Mouse (Mus musculus) adrenal gland, postnatal 36 days (tissue): ENCODE results near the gene Rab17. TPM values are rescaled to one million over a fixed set of nuclear protein-coding genes. Genes with fewer than 3 reads are reported as not detected.

ENCODE experiments used
- DNase-seq, 2 experiments: peaks; one replicate each; pipeline ENCODE4 v3.0.0; 2021; ENCODE audit warnings: mixed read lengths in 1 of 2
- long read RNA-seq, 2 experiments: library from polyadenylated mRNA; stranded (forward); transcript quantifications; one replicate each; pipeline ENCODE4 v2.0.0; 2021; ENCODE audit warnings: borderline sequencing depth in 2 of 2
- total RNA-seq, 2 experiments: library from RNA; stranded (reverse); gene quantifications; 2 replicates each; pipeline ENCODE4 v1.2.3; 2021

Gene Rab17
- not detected for total RNA-seq
- long read RNA-seq, experiment 1, partial matches to known transcripts = 0 of 1 reads
- long read RNA-seq, experiment 1, other reads (novel, unspliced or antisense) = 0 of 1 reads
- long read RNA-seq, experiment 2 = 0 reads

DNA sequence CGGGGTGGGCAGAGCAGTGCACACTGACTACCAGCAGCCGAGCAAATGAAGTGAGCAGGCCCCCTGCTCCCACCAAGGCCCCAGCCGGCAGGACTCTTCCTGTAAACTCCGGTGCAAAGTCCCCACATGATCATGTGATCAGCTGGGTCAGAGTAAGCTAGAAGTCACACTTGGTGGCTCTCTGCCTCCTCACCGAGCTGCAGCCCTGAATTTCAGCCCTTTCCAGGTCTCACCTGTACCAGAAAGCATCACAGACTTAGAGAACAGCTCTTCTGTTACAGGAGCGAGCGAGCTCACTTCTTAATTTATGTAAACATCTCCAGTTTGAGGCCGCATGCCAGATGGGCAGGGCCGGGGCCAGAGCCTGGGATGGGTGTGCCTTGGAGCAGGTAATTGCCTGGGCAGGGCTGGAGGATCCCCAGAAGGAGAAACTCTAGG lies at the start of gene Rab17:
Rab17 (minus strand) TSS at position 315 of the 438 bp plus-strand sequence.
- no peak for DNase-seq

DNA sequence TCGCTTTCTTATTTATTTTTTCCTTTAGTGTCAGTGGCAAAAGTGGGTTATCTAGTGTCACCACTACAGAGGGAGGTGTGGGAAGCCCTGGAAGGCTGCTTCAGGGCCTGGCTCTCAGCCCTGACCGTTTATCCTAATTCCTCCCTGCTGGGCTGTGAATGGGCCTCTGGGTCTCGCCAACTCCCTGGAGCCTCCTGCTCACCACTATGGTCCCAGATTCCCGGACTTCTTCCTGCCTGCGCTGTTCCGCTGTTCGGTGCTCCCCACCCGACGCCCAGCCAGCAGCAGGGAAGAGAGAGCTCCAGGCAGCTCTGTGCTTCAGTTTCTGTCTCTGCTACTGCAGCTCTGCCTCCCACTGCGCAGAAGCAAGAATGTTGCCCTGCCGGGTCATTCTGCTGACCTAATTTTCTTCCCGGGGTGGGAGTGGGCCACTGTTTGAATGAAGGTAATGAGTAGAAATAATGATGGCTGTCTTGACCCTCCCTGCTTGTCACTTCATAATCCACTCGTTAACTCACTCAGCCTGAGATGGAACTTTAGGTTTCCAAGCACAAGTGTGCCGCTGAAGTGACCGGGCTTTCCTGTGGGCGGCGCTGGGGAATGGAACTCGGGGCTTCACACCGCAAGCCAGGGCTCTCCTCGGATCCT lies 47.8 kb upstream of the Rab17 start:
- peak in 1 of 2 experiments; percentile 43 for DNase-seq

DNA sequence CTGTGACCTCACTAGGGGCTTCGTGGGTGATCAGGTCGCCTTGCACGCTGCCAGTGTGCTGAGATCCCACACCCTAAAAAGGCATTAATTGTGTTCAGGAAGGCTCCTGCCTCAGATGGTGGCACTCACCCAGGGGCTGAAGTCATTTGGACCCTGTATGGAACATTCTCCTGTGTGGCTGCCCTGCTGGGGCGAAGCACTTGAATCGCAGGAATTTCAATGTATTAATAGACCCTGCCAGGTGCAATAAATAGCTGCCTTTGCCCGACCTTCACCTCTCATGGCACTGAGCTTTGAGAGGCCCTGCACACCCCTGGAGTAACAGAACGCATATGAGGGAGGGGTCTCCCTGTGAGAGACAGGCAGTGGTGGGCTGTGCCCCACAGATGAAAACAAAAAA lies 46.1 kb upstream of the Rab17 start:
- DNase-seq = no peak

DNA sequence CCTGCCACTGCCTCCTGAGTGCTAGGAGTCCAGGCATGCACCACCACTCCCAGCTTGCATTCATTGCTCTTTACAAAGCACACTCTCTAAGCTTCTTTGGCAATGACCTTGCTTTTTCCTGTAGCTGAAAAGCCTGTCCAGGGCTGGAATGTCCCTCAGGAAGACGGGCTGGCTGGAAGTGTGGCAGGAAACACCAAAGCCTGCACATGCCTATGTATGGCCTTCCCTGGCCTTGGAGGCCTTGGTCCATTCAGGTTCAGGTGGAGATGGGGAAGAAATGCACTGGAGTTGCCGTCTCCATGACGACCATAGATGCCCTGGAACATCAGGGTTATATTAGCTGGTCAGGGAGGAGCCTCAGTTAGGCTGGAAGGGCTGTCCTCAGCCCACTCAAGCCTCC lies 44.3 kb upstream of the Rab17 start:
- peak in 1 of 2 experiments; percentile 30 for DNase-seq

DNA sequence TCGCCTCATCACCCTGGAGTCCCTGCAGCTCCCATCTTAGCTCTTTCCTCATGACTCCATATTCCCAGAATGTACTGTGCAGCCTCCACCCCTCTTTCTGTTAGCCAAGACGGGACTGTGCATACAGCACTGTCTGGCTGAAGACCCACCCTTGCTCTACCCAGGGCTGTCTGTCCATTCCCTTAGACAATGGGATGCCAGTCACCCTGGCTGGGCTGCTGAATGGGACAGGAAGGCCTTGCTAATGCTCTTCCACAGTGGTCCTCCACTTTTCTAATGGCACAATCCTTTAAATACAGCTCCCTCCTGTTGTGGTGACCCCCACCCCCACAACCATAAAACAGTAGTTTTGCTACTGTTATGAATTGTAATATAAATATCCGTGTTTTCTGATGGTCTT lies 41.9 kb upstream of the Rab17 start:
- DNase-seq = no peak

DNA sequence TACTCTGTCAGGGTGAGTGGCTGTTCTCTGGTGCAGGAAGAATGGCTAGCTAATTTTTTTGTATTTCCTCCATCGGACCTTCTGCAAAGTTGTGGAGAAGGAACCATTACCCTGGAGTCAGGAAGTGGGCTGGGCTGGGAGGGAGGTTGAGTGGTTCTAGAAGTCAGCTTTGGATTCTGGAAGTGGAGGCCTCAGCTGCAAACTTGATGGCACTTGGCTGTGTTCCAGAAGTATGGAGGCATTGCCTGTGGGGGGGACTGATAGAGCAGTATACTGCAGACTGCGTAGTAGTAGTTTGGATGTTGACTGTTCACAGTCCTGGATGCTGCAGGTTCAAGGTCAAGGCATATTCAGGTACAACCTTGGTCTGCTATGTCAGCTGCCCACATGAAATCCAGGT lies 41.3 kb upstream of the Rab17 start:
- no peak for DNase-seq

DNA sequence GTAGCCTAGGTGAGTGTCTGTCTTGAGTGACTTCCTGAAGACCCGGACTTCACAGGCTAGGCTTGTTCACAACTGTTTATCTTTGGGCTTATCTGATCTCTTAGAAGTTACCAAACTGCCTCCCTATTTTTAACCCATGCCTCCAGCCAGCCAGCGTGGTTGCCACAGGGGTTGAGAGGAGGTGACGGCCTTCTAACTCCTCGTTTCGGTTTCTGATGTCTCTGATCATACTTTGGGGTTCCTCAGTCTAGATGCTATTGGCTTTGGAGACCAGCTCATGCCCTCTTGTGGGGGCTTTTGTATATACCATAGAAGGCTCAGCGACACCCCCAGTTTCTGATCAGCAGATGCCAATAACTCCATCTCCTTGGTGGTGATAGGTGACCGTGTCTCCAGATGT lies 40.8 kb upstream of the Rab17 start:
- no peak for DNase-seq

DNA sequence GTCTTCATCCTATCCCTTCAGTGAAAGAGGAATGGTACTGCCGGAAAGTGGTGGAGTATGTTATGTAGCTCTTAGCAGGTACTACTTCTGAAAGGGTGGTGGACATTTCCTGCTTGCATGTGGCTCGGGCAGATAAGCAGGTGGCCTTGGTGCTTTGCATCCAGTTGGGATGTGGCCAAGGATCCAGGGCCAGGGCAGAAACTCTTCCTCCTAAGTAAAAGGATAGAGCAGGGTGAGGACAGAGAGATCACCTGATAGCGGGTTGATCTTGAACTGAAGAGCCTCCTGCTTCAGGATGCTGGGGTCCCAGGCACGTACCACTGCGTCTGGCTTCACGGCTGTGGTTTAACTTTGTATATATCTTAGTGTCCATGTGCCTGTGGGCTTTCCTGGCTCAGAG lies 39.8 kb upstream of the Rab17 start:
- peak; percentile 71 to 74 for DNase-seq

DNA sequence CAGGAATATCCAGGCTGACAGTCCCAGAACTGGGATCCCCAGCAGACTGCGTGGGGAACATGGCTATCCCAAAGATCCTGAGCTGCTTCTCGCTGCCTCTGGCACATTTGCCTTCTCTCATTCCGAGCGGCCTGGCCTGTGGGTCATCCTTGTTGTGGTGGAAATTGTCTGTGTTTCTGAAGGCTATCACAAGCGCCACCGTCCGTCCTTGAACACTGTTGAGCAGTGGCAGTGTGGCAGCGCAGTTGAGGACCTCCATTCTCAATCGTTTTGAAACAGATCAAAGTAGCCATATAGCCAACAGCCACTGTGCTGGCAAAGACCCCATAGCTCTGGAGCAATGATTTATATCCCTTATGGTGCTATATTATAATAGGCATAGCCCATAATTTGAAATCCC lies 39.3 kb upstream of the Rab17 start:
- no peak for DNase-seq

DNA sequence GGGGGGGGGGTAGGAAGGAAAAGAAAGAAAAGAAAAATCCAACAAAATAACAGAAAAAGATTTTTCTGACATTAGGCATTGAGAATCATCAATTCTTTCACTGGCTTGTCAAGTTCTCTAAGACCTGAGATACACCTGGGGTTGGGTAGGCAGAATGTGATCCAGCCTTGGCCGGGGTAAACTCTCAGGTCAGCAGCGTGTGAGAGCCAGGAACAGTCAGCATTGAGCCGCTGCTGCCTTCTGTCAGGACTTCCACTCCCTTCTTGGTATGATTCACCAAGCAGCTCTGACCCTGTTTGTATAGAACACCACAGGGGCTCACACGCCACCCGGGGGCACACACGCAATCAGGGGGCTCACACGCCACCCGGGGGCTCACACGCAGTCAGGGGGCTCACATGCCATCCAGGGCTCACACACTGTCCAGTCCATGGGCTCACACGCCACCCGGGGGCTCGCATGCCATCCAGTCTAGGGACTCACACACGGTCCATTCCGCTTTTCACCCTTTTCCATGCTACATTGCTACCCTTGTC lies 38.8 kb upstream of the Rab17 start:
- DNase-seq = no peak

DNA sequence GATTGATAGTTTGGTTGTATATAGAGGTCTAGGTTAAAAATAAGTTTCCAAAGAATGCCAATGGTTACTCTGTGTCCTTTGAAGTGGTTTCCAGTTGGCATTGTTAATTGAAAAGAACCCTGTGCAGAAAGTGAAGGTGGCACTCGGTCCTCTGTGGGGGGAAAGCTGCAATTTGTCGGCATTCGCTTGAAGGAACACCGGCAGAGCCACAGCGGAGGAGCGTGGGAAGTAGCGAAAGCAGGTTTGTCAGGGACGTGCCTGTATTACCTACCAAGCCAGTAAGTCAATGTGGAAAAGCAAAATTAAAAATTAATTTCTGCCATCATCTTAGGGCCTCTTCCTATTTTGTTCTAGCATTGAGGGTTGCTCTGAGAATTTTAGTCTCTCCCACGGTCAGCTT lies 37.2 kb upstream of the Rab17 start:
- no peak for DNase-seq

DNA sequence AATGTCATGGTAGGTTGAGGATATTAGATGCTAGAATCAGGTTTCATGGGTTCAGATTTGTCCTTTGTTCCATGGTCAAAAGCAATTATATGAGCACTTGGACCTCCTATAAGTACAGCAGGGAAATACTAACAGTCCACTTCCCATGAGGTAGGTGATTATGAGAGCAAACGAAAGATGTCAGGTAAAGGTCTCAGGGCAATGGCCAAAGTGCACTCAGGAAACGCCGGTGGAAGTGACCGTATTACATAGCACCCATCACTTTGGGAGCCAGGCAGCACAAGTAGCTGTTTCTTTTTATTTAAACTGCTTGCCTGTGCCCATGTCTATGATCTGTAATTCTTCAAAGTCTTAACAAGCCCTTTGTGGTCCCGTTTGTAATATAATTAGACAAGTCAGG lies 36.6 kb upstream of the Rab17 start:
- no peak for DNase-seq

DNA sequence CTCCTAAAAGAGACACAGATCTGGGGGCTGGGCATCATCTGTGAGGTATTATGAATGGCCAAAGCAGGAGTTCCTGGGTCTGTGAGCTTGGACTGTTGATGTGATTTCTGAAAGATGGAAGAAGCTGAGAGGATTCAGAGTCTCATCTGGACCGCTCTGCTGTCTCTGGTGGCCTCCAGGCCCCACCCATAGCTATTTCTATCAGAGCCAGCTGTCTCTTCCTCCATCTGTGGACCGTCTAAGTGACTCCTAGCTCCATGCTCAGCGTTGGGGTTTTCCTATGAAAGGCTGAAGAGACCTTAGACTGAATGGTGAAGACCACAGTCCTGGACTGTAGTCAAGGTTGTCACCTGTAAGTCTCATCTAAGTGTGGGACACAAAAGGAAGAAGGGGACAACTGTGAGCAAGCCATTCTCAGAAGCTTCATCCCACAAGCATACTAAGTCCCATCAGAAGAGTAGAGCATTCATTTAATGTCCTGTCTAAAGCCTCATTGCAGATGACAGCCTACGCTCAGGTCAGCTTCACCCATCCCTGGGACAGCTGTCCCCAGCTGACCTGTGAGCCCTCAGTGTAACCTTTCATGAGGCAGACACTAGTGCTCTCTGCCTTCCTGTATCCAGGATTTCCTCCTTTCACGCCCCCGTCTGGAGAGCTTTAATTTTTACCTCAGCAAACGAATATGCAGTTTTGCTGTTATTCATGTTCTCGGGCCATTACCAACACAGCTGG lies 34.2 kb upstream of the Rab17 start:
- no peak for DNase-seq

DNA sequence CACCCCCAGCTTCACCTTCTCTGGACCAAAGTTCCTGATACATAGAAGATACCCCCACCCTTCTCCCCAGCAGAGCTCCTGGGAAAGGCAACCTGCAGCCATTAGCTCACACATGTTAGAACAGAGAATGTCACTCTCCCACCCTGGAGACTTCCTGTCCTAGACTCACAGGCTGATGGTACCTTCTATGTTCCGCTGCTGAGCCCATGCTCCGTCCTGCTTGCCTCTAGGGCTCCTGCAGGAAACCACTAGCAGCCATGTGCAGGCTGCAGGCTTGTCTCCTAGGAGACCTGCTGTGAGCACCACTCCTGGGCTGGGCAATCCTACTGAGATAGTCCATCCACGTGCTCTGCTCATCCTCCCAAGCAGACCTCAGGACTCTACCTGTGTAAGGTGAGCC lies 33.2 kb upstream of the Rab17 start:
- no peak for DNase-seq

DNA sequence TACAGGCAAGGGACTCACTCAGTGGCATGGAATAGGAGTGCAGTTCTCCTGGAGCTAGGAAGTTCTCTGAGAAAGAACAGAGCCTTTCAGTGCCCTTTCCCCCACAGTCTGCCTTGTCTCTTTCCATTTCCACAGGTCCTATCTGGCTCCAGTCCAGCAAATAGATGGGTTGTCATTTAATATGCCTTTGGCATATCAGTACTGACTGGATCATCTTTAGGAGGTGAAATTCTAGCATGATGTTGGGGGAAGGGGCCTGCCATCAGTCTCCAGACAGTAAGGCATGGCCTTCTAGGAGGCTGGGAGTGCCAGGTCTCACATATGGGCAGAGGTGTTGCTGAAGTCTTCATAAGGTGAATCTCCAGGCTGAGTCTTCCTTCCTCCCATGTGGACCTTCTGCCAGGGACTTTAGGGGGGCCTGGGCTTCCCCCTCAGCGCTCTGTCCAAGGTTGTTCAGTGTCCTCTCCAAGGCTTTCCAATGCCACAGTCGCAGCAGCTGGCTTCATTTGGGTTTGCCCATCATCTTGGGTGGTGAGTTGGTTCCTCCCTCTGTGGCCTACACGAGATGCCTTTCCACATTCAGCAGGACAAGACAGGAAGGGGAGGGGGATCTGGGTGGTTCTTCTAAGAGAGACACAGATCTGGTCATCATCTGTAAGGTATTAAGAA lies 32.5 kb upstream of the Rab17 start:
- no peak for DNase-seq

DNA sequence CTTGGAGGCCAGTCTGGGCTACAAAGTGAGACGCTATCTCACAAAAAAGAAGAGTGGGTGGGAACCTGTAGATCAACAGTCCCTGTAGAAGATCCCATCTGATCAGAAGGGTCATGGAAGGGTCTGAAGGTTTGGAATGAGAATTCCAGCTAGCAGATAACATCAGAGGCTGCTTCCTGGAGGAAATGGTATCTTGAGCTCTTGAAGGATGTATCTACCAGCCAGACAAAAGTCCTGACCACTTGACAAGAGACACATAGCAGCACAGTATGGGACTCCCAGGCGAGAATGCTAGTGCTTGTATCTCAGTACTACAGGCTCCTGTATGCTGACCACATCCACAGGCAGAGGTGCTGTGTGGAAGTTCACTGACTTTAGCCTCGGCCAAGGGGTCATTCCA lies 31.6 kb upstream of the Rab17 start:
- no peak for DNase-seq

DNA sequence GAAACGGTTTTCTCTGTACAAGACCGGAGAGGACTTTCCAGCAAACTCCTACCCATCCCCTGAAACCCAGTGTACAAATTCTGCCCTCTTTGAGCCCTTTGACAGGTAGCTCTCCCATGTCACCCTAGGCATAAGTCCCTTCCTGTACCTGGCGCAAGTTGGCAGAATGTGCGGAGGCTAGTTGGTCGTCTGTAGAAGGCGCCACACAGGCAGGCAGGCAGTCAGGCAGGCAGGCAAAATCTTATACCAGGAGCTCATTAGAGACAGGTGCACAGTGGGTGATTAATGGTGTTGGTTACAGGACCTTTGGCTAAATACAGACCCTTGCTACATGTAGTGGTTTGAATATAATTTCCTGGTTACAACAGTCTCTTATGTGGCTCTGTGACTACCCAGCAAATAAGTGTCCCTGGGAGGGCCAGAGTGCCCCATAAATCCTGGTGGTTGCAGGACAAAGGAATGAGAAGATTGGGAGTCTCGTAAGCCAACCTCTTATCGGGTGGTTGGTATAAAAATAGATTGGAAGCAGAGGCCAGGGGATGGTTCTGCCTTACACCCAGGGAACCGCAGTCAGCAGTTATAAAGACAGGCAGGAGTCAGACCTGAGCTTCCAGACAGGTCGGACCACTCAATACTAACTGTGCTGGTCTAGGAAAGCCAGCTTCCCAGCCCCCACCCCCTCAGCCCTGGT lies 30.6 kb upstream of the Rab17 start:
- DNase-seq = no peak

DNA sequence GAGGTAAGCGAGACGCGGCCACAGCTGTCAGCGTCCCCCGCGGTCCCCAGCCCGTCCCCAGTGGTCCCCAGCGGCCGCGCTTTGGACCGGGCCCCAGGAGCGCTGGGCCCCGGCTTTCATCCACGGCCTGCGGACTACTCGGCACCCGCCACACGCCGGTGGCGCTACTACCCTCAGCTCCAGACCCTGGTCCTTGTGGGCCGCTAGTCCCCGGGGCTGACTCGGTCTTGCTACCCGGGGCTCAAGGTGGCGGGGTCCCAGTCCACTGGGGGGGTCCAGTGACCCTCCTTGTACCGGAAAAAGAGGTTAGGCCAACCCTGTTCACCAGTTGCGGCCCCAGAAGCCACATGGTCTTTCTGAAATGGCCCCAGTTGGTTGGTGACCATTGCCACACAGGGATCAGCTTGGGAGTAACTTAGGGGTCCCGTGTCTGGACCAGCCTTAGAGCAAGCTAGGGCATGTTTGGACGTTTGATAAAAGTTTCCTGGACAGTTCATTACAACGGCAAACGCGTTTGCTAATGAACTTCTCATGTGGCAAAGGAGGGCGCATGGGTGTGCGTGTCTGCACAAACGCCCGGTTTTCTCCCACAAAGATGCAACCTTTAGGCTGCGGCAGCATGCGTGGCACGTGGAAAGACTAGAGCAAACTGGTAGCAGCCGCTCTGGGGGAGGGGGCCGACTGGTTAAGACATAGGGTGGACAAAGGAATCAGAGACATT lies 29.6 kb upstream of the Rab17 start:
- DNase-seq = peak in 1 of 2 experiments; percentile 55

DNA sequence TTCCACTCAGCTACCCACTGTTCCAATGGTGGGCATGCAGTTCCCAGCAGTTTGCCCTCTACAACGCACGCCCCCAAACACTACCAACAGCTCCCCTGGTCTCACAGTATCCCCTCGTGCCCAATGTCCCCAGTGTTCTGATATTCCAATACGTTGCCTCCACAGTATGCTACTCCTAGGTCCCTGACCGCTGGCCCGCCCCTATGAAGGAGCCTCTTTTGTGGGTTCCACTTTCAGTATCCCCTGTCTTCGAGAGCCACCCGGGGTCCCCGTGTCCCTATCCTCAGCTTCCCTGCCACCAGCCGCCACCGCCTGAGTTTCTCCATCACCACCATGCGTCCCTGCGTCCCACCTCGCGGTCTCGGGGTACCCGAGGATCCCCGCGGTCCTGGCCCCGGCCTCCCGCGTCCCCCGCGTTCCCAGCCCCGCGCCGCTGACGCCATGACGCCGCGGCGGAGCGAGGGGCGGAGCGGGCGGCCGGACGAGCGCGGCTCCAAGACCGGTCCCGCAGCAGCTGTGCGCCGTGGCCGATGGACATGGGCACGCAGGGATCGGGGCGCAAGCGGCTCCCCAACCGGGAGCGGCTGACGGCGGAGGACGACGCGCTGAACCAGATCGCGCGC lies 28.9 kb upstream of the Rab17 start, which contains the start of gene Lrrfip1:
Lrrfip1 (plus strand) TSS at position 470 of the 623 bp plus-strand sequence.
- peak; percentile 72 to 83 for DNase-seq

DNA sequence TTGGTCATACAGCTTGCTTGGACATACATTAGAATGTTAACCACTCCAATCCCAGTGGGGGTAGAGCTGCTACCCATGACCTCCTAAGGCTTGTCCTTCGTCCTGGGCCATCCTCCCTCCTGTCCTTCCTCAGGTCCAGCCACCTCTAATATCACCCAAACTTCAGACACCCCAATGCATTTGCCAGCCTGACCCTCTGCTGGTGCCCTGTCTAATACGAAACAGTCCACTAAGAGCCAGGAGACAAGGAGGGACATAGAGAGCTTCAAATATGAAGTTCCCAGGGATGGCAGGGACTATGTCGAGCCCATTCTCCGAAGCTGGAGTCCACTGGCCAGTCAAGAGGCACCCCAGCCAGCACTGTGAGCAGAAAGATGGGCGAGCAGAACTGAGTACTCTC lies 28.2 kb upstream of the Rab17 start:
- DNase-seq = no peak

DNA sequence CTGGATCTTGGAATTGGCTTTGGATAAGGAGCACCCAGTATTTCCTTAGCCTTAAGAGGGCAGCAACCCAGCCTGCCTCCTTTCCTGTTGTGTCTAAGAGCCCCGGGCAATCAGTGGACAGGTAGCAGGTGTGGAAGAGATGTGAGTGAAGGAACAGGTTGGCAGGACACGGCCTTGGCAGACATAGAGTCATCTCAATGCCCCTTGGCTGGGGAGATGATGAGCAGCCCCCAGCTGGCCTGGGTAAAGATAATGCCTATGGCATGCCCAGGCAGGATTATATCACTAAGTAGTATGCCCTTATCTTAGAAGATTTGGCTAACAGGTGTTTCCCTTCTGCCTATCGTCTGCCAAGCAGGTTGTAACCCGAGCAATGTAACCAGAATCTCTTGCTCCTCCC lies 27.7 kb upstream of the Rab17 start:
- DNase-seq = no peak
